Mouse (Mus musculus) gonadal fat pad, adult 2 months (tissue): Measurements from ENCODE around the gene Strada. TPM values are rescaled to one million over a fixed set of nuclear protein-coding genes. Genes with fewer than 3 reads are reported as not detected.
A peak's percentile ranks its signal among the peaks of the same experiment; 100 is the strongest.
"Not testable (repeated sequence)": the region's sequence is repeated elsewhere in the genome, so short reads cannot be mapped to it uniquely, and the experiment has no call there.

Experiments
- DNase-seq: peaks from one replicate; pipeline ENCODE4 v3.0.0-alpha.2; 2012; ENCODE audit warnings: low read depth
- polyA plus RNA-seq: library from polyadenylated mRNA; depleted of rRNA; stranded (reverse); fragments of >200 nt; gene quantifications from 2 replicates; pipeline ENCODE4 v1.2.3, GENCODE M21; 2012; rRNA removed

Gene Strada
- polyA plus RNA-seq, 1 experiment = 38.6 TPM

GRCm38 (mm10) chr11:106156257-106156656 is 45.7 kb downstream of the Strada start:
- DNase-seq = no peak

GRCm38 (mm10) chr11:106155761-106156160 is 46.2 kb downstream of the Strada start:
- DNase-seq = no peak

GRCm38 (mm10) chr11:106154770-106155169 is 47.2 kb downstream of the Strada start:
- no peak for DNase-seq

- no peak for DNase-seq
Measured at GRCm38 (mm10) chr11:106154091-106154490, 47.9 kb downstream of the Strada start.

- DNase-seq = no peak
Measured at GRCm38 (mm10) chr11:106152132-106152531, 49.8 kb downstream of the Strada start.

GRCm38 (mm10) chr11:106151219-106151618 is 50.7 kb downstream of the Strada start:
- no peak for DNase-seq

GRCm38 (mm10) chr11:106134580-106135528 is 67.1 kb downstream of the Strada start:
- DNase-seq = peak; percentile 19

- no peak for DNase-seq
Measured at GRCm38 (mm10) chr11:106132516-106132915, 69.5 kb downstream of the Strada start.

- DNase-seq = no peak
Measured at GRCm38 (mm10) chr11:106129477-106129876, 72.5 kb downstream of the Strada start.

- not testable (repeated sequence) for DNase-seq
Measured at GRCm38 (mm10) chr11:106126727-106127373, 75.1 kb downstream of the Strada start.

- no peak for DNase-seq
Measured at GRCm38 (mm10) chr11:106125827-106126226, 76.1 kb downstream of the Strada start.

- DNase-seq = no peak
Measured at GRCm38 (mm10) chr11:106124784-106125183, 77.2 kb downstream of the Strada start.

GRCm38 (mm10) chr11:106122736-106123135 is 79.2 kb downstream of the Strada start:
- DNase-seq = no peak

GRCm38 (mm10) chr11:106122221-106122620 is 79.7 kb downstream of the Strada start:
- DNase-seq = no peak

Other genes starting within 250 kb of the Strada start
- gene Cyb561, start 248.8 kb downstream of the Strada start, polyA plus RNA-seq = 579 and 676 TPM in 2 replicates
- 267 and 456 TPM in 2 replicates for gene Ace, start 234.2 kb downstream of the Strada start, polyA plus RNA-seq
- 0.19 and 0.23 TPM in 2 replicates for gene Ace3, start 207.5 kb downstream of the Strada start, polyA plus RNA-seq
- 0.05 and 0.11 TPM in 2 replicates for gene Kcnh6, start 194.0 kb downstream of the Strada start, polyA plus RNA-seq
- 39.8 and 48.9 TPM in 2 replicates for gene Dcaf7, start 165.3 kb downstream of the Strada start, polyA plus RNA-seq
- gene Taco1, start 136.1 kb downstream of the Strada start, polyA plus RNA-seq = 11.1 and 11.5 TPM in 2 replicates
- gene Map3k3, start 117.6 kb downstream of the Strada start, polyA plus RNA-seq = 40.4 and 48.1 TPM in 2 replicates
- 2.0 TPM in 1 of 2 replicates, not detected in the other for gene Gm10840, start 41.3 kb downstream of the Strada start, polyA plus RNA-seq
- 32.5 and 36.3 TPM in 2 replicates for gene Limd2, start 41.3 kb downstream of the Strada start, polyA plus RNA-seq
- 17.7 and 19.2 TPM in 2 replicates for gene Ccdc47, start 14.2 kb upstream of the Strada start, polyA plus RNA-seq
- 14.3 and 16.8 TPM in 2 replicates for gene Ddx42, start 14.8 kb upstream of the Strada start, polyA plus RNA-seq
- gene Ftsj3, start 53.9 kb upstream of the Strada start, polyA plus RNA-seq = 24.3 and 30.3 TPM in 2 replicates
- gene Psmc5, start 54.0 kb upstream of the Strada start, polyA plus RNA-seq = 64.0 and 70.2 TPM in 2 replicates
- gene Smarcd2, start 70.8 kb upstream of the Strada start, polyA plus RNA-seq = 115 and 116 TPM in 2 replicates
- 0.45 and 0.61 TPM in 2 replicates for gene Tcam1, start 74.5 kb upstream of the Strada start, polyA plus RNA-seq
- gene Gh, start 99.7 kb upstream of the Strada start, polyA plus RNA-seq = not detected in 2 replicates
- gene Cd79b, start 112.6 kb upstream of the Strada start, polyA plus RNA-seq = 3.2 and 3.8 TPM in 2 replicates
- 0.36 and 0.60 TPM in 2 replicates for gene Scn4a, start 151.1 kb upstream of the Strada start, polyA plus RNA-seq
- gene Prr29, start 163.3 kb upstream of the Strada start, polyA plus RNA-seq = 5.3 and 11.3 TPM in 2 replicates
- 27.4 and 41.4 TPM in 2 replicates for gene Icam2, start 185.9 kb upstream of the Strada start, polyA plus RNA-seq